Mouse (Mus musculus) neural tube, embryonic 15.5 days (tissue): ENCODE results near the gene Mdk. TPM values are rescaled to one million over a fixed set of nuclear protein-coding genes. Genes with fewer than 3 reads are reported as not detected.
A peak's percentile ranks its signal among the peaks of the same experiment; 100 is the strongest.

Source experiments
- ATAC-seq: fragments of 200-750 bp; cut with Nextera tagmentation; 2 replicates; pipeline ENCODE4 v1.8.0; 2017; ENCODE audit warnings: mild to moderate bottlenecking, moderate TSS enrichment, moderate library complexity; ENCODE audit not compliant: low FRiP score
- H3K27ac ChIP-seq: fragments of 300-500 bp; sonication (generic); replicated peaks from 2 replicates; pipeline ENCODE4 v1.5.1; 2015; ENCODE audit warnings: mild to moderate bottlenecking, inconsistent platforms
- H3K27me3 ChIP-seq: fragments of 300-500 bp; sonication (generic); replicated peaks from 2 replicates; pipeline ENCODE4 v1.6.1; 2015; ENCODE audit warnings: inconsistent platforms
- H3K36me3 ChIP-seq: fragments of 300-500 bp; sonication (generic); 2 replicates; pipeline ENCODE4 v1.6.1; 2015; ENCODE audit warnings: inconsistent platforms
- H3K4me1 ChIP-seq: fragments of 300-500 bp; sonication (generic); 2 replicates; pipeline ENCODE4 v1.6.1; 2015; ENCODE audit warnings: inconsistent platforms
- H3K4me2 ChIP-seq: fragments of 300-500 bp; sonication (generic); 2 replicates; pipeline ENCODE4 v1.6.1; 2015; ENCODE audit warnings: inconsistent platforms, mild to moderate bottlenecking, moderate library complexity
- H3K4me3 ChIP-seq: fragments of 300-500 bp; sonication (generic); replicated peaks from 2 replicates; pipeline ENCODE4 v1.5.1; 2015; ENCODE audit warnings: mild to moderate bottlenecking, inconsistent platforms
- H3K9ac ChIP-seq: fragments of 300-500 bp; sonication (generic); replicated peaks from 2 replicates; pipeline ENCODE4 v1.6.1; 2015; ENCODE audit warnings: mild to moderate bottlenecking, inconsistent platforms
- H3K9me3 ChIP-seq: fragments of 300-500 bp; sonication (generic); replicated peaks from 2 replicates; pipeline ENCODE4 v1.6.1; 2016; ENCODE audit warnings: inconsistent platforms
- WGBS: fragments of 180-500 bp; shearing (Covaris S2); methylation state at CpG from one replicate; pipeline ENCODE4 v1.1.7; 2015; ENCODE audit warnings: mixed read lengths; 5-methylcytosine and 5-hydroxymethylcytosine counted together
- polyA plus RNA-seq: library from polyadenylated mRNA; unstranded; fragments of >200 nt; fragmentation: Nextera tagmentation; extraction: Ambion mirVana; gene quantifications from 2 replicates; pipeline ENCODE4 v1.2.1, GENCODE M21; 2015

Mdk gene
- polyA plus RNA-seq, 1 experiment from 2014 or later = 161 TPM

GRCm38 (mm10) chr2:91966367-91966766 is 34.3 kb upstream of the Mdk start:
- Histone ChIP-seq H3K27ac (no peak overlapping the region), H3K9ac (no peak overlapping the region), H3K4me1 (peaks cover 23% of the 10 kb centered on the region), H3K36me3 (no peaks in the 10 kb centered on the region), H3K27me3 (0 out of 2 replicates have a peak, but pooled peaks cover 6% of the 10 kb centered on the region), H3K4me3 (no peak overlapping the region), H3K4me2 (no peak overlapping the region), H3K9me3 (no peaks in the 10 kb centered on the region)
- 90% methylated on average over 5 of the region's 5 CpGs for WGBS
- no peak for ATAC-seq

- H3K9ac ChIP-seq = no peak overlapping the region
- H3K4me2 ChIP-seq = peak overlapping the region; percentile 28
- no peaks in the 10 kb centered on the region for H3K9me3 ChIP-seq
- ATAC-seq = no peak
- no peaks in the 10 kb centered on the region for H3K36me3 ChIP-seq
- H3K4me1 ChIP-seq = peaks cover 23% of the 10 kb centered on the region
- H3K27ac ChIP-seq = no peak overlapping the region
- 23% methylated on average over 20 of the region's 20 CpGs for WGBS
- peak overlapping the region; percentile 14 for H3K4me3 ChIP-seq
- H3K27me3 ChIP-seq = 0 out of 2 replicates have a peak, but pooled peaks cover 6% of the 10 kb centered on the region
Measured at GRCm38 (mm10) chr2:91965417-91965816, 33.3 kb upstream of the Mdk start.

GRCm38 (mm10) chr2:91964610-91965204 is 32.6 kb upstream of the Mdk start:
- no peaks in the 10 kb centered on the region for H3K36me3 ChIP-seq
- H3K4me3 ChIP-seq = no peak overlapping the region
- H3K27me3 ChIP-seq = 0 out of 2 replicates have a peak, but pooled peaks cover 6% of the 10 kb centered on the region
- peaks cover 30% of the 10 kb centered on the region for H3K4me1 ChIP-seq
- H3K27ac ChIP-seq = no peak overlapping the region
- H3K9ac ChIP-seq = no peak overlapping the region
- WGBS = 81% methylated on average over 3 of the region's 3 CpGs
- H3K4me2 ChIP-seq = peak overlapping the region; percentile 28
- no peaks in the 10 kb centered on the region for H3K9me3 ChIP-seq
- no peak for ATAC-seq

- H3K4me1 ChIP-seq = peaks cover 42% of the 10 kb centered on the region
- peak overlapping the region; percentile 86 for H3K4me2 ChIP-seq
- no peaks in the 10 kb centered on the region for H3K36me3 ChIP-seq
- peak; percentile 93 for ATAC-seq
- peak overlapping the region; percentile 77 for H3K27ac ChIP-seq
- 0 out of 2 replicates have a peak, but pooled peaks cover 6% of the 10 kb centered on the region for H3K27me3 ChIP-seq
- peak overlapping the region; percentile 89 for H3K4me3 ChIP-seq
- peak overlapping the region; percentile 92 for H3K9ac ChIP-seq
- WGBS = 1% methylated on average over 37 of the region's 57 CpGs
- no peaks in the 10 kb centered on the region for H3K9me3 ChIP-seq
Measured at GRCm38 (mm10) chr2:91963443-91963932, 31.4 kb upstream of the Mdk start.

GRCm38 (mm10) chr2:91962864-91963401 is 30.8 kb upstream of the Mdk start:
- Histone ChIP-seq H3K9me3 (no peaks in the 10 kb centered on the region), H3K36me3 (no peaks in the 10 kb centered on the region), H3K4me2 (peak overlapping the region; percentile 86), H3K4me1 (peaks cover 44% of the 10 kb centered on the region), H3K9ac (peak overlapping the region; percentile 92), H3K27ac (peak overlapping the region; percentile 77), H3K4me3 (peak overlapping the region; percentile 89), H3K27me3 (0 out of 2 replicates have a peak, but pooled peaks cover 6% of the 10 kb centered on the region)
- 0% methylated on average over 23 of the region's 39 CpGs for WGBS
- peak; percentile 59 for ATAC-seq

GRCm38 (mm10) chr2:91961901-91962761 is 30.0 kb upstream of the Mdk start:
- Histone ChIP-seq H3K27ac (peak overlapping the region; percentile 77; the same call in 1 of the 2 replicates), H3K4me2 (peak overlapping the region; percentile 86), H3K4me1 (peaks cover 52% of the 10 kb centered on the region), H3K36me3 (no peaks in the 10 kb centered on the region), H3K4me3 (peak overlapping the region; percentile 89), H3K9me3 (no peaks in the 10 kb centered on the region), H3K9ac (peak overlapping the region; percentile 92), H3K27me3 (0 out of 2 replicates have a peak, but pooled peaks cover 6% of the 10 kb centered on the region)
- 58% methylated on average over 4 of the region's 4 CpGs for WGBS
- no peak for ATAC-seq

GRCm38 (mm10) chr2:91960459-91960858 is 28.4 kb upstream of the Mdk start:
- ATAC-seq = no peak
- Histone ChIP-seq H3K9ac (no peak overlapping the region; the same call in 1 of the 2 replicates), H3K4me3 (no peak overlapping the region), H3K27ac (no peak overlapping the region), H3K9me3 (no peaks in the 10 kb centered on the region), H3K27me3 (0 out of 2 replicates have a peak, but pooled peaks cover 4% of the 10 kb centered on the region), H3K36me3 (no peaks in the 10 kb centered on the region), H3K4me2 (no peak overlapping the region), H3K4me1 (peaks cover 58% of the 10 kb centered on the region)
- WGBS = 81% methylated on average over 5 of the region's 5 CpGs

- peaks cover 63% of the 10 kb centered on the region for H3K4me1 ChIP-seq
Measured at GRCm38 (mm10) chr2:91959544-91960410, 27.7 kb upstream of the Mdk start.

GRCm38 (mm10) chr2:91958701-91959457 is 26.8 kb upstream of the Mdk start:
- Histone ChIP-seq H3K4me3 (no peak overlapping the region), H3K27me3 (no peaks in the 10 kb centered on the region), H3K27ac (no peak overlapping the region), H3K9me3 (no peaks in the 10 kb centered on the region), H3K4me2 (no peak overlapping the region), H3K36me3 (no peaks in the 10 kb centered on the region), H3K9ac (no peak overlapping the region), H3K4me1 (peaks cover 66% of the 10 kb centered on the region)
- ATAC-seq = no peak
- 49% methylated on average over 10 of the region's 10 CpGs for WGBS

More at GRCm38 (mm10) chr2:91959544-91960410, 27.7 kb upstream of the Mdk start:
- Histone ChIP-seq H3K36me3 (no peaks in the 10 kb centered on the region), H3K4me2 (no peak overlapping the region), H3K9ac (no peak overlapping the region; the same call in 1 of the 2 replicates), H3K9me3 (no peaks in the 10 kb centered on the region), H3K4me3 (no peak overlapping the region), H3K27ac (no peak overlapping the region), H3K27me3 (no peaks in the 10 kb centered on the region)
- WGBS = 55% methylated on average over 11 of the region's 11 CpGs
- no peak for ATAC-seq

GRCm38 (mm10) chr2:91958049-91958448 is 26.0 kb upstream of the Mdk start:
- Histone ChIP-seq H3K4me2 (no peak overlapping the region), H3K27me3 (no peaks in the 10 kb centered on the region), H3K27ac (no peak overlapping the region), H3K36me3 (no peaks in the 10 kb centered on the region), H3K4me1 (peaks cover 72% of the 10 kb centered on the region), H3K4me3 (no peak overlapping the region), H3K9me3 (no peaks in the 10 kb centered on the region), H3K9ac (no peak overlapping the region)
- whole genome bisulfite sequencing = 83% methylated on average over 8 of the region's 8 CpGs
- no peak for ATAC-seq
